Mouse (Mus musculus) 416B (cell line): ENCODE results near the gene Bola1.

Source experiments
- DNase-seq: peaks from one replicate; pipeline ENCODE4 v3.0.0; 2011; ENCODE audit warnings: low read depth

Bola1 gene

DNA sequence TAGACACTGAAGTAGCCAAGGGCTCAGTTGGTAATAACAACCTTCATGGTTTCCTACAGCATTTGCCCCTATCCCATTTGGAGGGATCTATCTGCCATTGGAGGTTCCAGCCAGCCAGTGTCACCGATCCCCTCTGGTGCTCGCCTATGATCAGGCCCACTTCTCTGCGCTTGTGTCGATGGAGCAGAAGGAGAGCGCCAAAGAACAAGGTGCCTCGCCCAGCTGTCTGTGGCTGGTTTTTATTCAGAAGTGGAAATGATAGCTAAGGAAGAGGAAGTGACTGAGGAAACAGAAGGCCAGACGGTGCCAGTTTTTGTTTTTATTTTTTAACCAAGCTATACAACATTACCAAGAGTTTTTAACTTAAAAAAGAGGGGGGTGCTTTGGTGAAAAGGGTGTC is 67.7 kb downstream of the Bola1 start:
- DNase-seq: no peak

GRCm38 (mm10) chr3:96147950-96148349 is 71.6 kb downstream of the Bola1 start:
- peak; percentile 87 for DNase-seq
